Mouse (Mus musculus) forebrain, postnatal 0 days (tissue): ENCODE measurements around the gene Wnt3a. TPM values are rescaled to one million over a fixed set of nuclear protein-coding genes. Genes with fewer than 3 reads are reported as not detected.

ENCODE experiments used
- ATAC-seq: fragments of 200-750 bp; cut with Nextera tagmentation; 2 replicates; pipeline ENCODE4 v1.8.0; 2017; ENCODE audit warnings: mild to moderate bottlenecking, moderate library complexity
- DNase-seq: peaks from one replicate; pipeline ENCODE4 v3.0.0-alpha.2; 2015
- H3K27ac ChIP-seq: fragments of 300-500 bp; sonication (generic); 2 replicates; pipeline ENCODE4 v1.5.1; 2014; ENCODE audit warnings: low read depth, mild to moderate bottlenecking, antibody characterized with exemption, low read length, moderate library complexity, mixed read lengths
- H3K27me3 ChIP-seq: fragments of 300-500 bp; sonication (generic); 2 replicates; pipeline ENCODE4 v1.6.1; 2014; ENCODE audit warnings: mild to moderate bottlenecking, low read length, mixed read lengths; ENCODE audit not compliant: insufficient read depth
- H3K36me3 ChIP-seq: fragments of 300-500 bp; sonication (generic); 2 replicates; pipeline ENCODE4 v1.6.1; 2014; ENCODE audit warnings: mild to moderate bottlenecking, moderate library complexity; ENCODE audit not compliant: insufficient read depth
- H3K4me1 ChIP-seq: fragments of 300-500 bp; sonication (generic); 2 replicates; pipeline ENCODE4 v1.6.1; 2014; ENCODE audit warnings: antibody characterized with exemption; ENCODE audit not compliant: insufficient read depth
- H3K4me2 ChIP-seq: fragments of 300-500 bp; sonication (generic); 2 replicates; pipeline ENCODE4 v1.6.1; 2014; ENCODE audit warnings: low read depth, mild to moderate bottlenecking, moderate library complexity
- H3K4me3 ChIP-seq: fragments of 300-500 bp; sonication (generic); 2 replicates; pipeline ENCODE4 v1.5.1; 2014; ENCODE audit warnings: low read depth, low read length, mixed read lengths
- H3K9ac ChIP-seq: fragments of 300-500 bp; sonication (generic); 2 replicates; pipeline ENCODE4 v1.6.1; 2014; ENCODE audit warnings: mild to moderate bottlenecking
- H3K9me3 ChIP-seq: fragments of 300-500 bp; sonication (generic); 2 replicates; pipeline ENCODE4 v1.6.1; 2016; ENCODE audit warnings: low read length
- CTCF ChIP-seq: sonication (generic); IDR thresholded peaks from 2 replicates; pipeline ENCODE4 v1.5.1; 2016; ENCODE audit warnings: antibody characterized with exemption, control low read depth, low read depth
- WGBS: fragments of 180-500 bp; shearing (Covaris S2); extraction: QIAGEN DNeasy Blood & Tissue Kit; methylation state at CpG from one replicate; pipeline ENCODE4 v1.1.7; 2014; 5-methylcytosine and 5-hydroxymethylcytosine counted together
- polyA plus RNA-seq: library from polyadenylated mRNA; unstranded; fragments of >200 nt; fragmentation: Nextera tagmentation; extraction: Ambion mirVana; gene quantifications from 2 replicates; pipeline ENCODE4 v1.2.1, GENCODE M21; 2015
- total RNA-seq: library from RNA; depleted of rRNA; stranded (reverse); fragments of >200 nt; gene quantifications from 2 replicates; pipeline ENCODE4 v1.2.3, GENCODE M21; 2014; rRNA removed

Wnt3a gene
- total RNA-seq (0.31 and 0.52 TPM in 2 replicates), polyA plus RNA-seq (0.19 and 0.29 TPM in 2 replicates)

- Histone ChIP-seq H3K4me2 (peak within 1 kb of the TSS; percentile 44), H3K36me3 (no peaks in the 10 kb centered on the region), H3K27me3 (peaks cover 65% of the 10 kb centered on the region), H3K4me1 (no peaks in the 10 kb centered on the region), H3K27ac (no peak within 1 kb of the TSS), H3K9me3 (no peaks in the 10 kb centered on the region), H3K4me3 (peak within 1 kb of the TSS; percentile 24), H3K9ac (0 out of 2 replicates have a peak within 1 kb of the TSS, but pooled peaks have one; percentile 10)
- ATAC-seq = no peak
- no peak for TF ChIP-seq CTCF
- no peak for DNase-seq
- 2% methylated on average over 53 of the region's 60 CpGs for WGBS
Measured at GRCm38 (mm10) chr11:59290702-59291303, at the start of gene Wnt3a. Wnt3a (minus strand) TSS chr11:59290752.

GRCm38 (mm10) chr11:59338736-59339120 lies 48.2 kb upstream of the Wnt3a start:
- DNase-seq = no peak
- no peak for TF ChIP-seq CTCF
- WGBS = 92% methylated on average over 2 of the region's 2 CpGs

GRCm38 (mm10) chr11:59337955-59338735 lies 47.6 kb upstream of the Wnt3a start:
- no peak for DNase-seq
- no peak for TF ChIP-seq CTCF
- H3K4me3 ChIP-seq = no peak overlapping the region
- H3K27ac ChIP-seq = no peak overlapping the region
- WGBS = 65% methylated on average over 13 of the region's 13 CpGs
- no peaks in the 10 kb centered on the region for H3K9me3 ChIP-seq
- ATAC-seq = no peak
- H3K4me1 ChIP-seq = no peaks in the 10 kb centered on the region
- no peak overlapping the region for H3K9ac ChIP-seq
- no peak overlapping the region for H3K4me2 ChIP-seq
- no peaks in the 10 kb centered on the region for H3K27me3 ChIP-seq
- no peaks in the 10 kb centered on the region for H3K36me3 ChIP-seq

More at GRCm38 (mm10) chr11:59338736-59339120, 48.2 kb upstream of the Wnt3a start:
- Histone ChIP-seq H3K4me3 (no peak overlapping the region), H3K27me3 (no peaks in the 10 kb centered on the region), H3K27ac (no peak overlapping the region), H3K4me1 (no peaks in the 10 kb centered on the region), H3K9ac (no peak overlapping the region), H3K36me3 (no peaks in the 10 kb centered on the region), H3K4me2 (no peak overlapping the region), H3K9me3 (no peaks in the 10 kb centered on the region)
- no peak for ATAC-seq

GRCm38 (mm10) chr11:59336381-59336780 lies 45.8 kb upstream of the Wnt3a start:
- no peak overlapping the region for H3K4me2 ChIP-seq
- WGBS = 13% methylated on average over 1 of the region's 1 CpGs
- 0 out of 2 replicates have a peak, but pooled peaks have one; percentile 14 for TF ChIP-seq CTCF
- H3K27ac ChIP-seq = no peak overlapping the region
- ATAC-seq = peak; percentile 68; the same call in 1 of the 2 replicates
- H3K9ac ChIP-seq = no peak overlapping the region
- no peaks in the 10 kb centered on the region for H3K36me3 ChIP-seq
- H3K4me3 ChIP-seq = no peak overlapping the region
- no peaks in the 10 kb centered on the region for H3K4me1 ChIP-seq
- H3K9me3 ChIP-seq = no peaks in the 10 kb centered on the region
- no peaks in the 10 kb centered on the region for H3K27me3 ChIP-seq
- peak; percentile 28 for DNase-seq

GRCm38 (mm10) chr11:59335942-59336341 lies 45.4 kb upstream of the Wnt3a start:
- Histone ChIP-seq H3K4me1 (no peaks in the 10 kb centered on the region), H3K4me2 (no peak overlapping the region), H3K4me3 (no peak overlapping the region), H3K27ac (no peak overlapping the region), H3K36me3 (no peaks in the 10 kb centered on the region), H3K9me3 (no peaks in the 10 kb centered on the region), H3K9ac (no peak overlapping the region), H3K27me3 (no peaks in the 10 kb centered on the region)
- ATAC-seq (no peak), DNase-seq (no peak)
- TF ChIP-seq CTCF = no peak
- 49% methylated on average over 2 of the region's 2 CpGs for WGBS

GRCm38 (mm10) chr11:59335150-59335549 lies 44.6 kb upstream of the Wnt3a start:
- H3K9ac ChIP-seq = no peak overlapping the region
- no peaks in the 10 kb centered on the region for H3K4me1 ChIP-seq
- TF ChIP-seq CTCF = no peak
- WGBS = 80% methylated on average over 4 of the region's 4 CpGs
- no peaks in the 10 kb centered on the region for H3K36me3 ChIP-seq
- DNase-seq (no peak), ATAC-seq (no peak)
- H3K4me3 ChIP-seq = no peak overlapping the region
- H3K27me3 ChIP-seq = no peaks in the 10 kb centered on the region
- H3K4me2 ChIP-seq = no peak overlapping the region
- H3K27ac ChIP-seq = no peak overlapping the region
- H3K9me3 ChIP-seq = no peaks in the 10 kb centered on the region

- TF ChIP-seq CTCF = no peak
- H3K4me1 ChIP-seq = no peaks in the 10 kb centered on the region
- WGBS = 24% methylated on average over 9 of the region's 9 CpGs
- ATAC-seq (no peak), DNase-seq (no peak)
- H3K4me2 ChIP-seq = no peak overlapping the region
- H3K36me3 ChIP-seq = no peaks in the 10 kb centered on the region
- H3K4me3 ChIP-seq = no peak overlapping the region
- no peak overlapping the region for H3K9ac ChIP-seq
- no peak overlapping the region for H3K27ac ChIP-seq
- H3K27me3 ChIP-seq = no peaks in the 10 kb centered on the region
- no peaks in the 10 kb centered on the region for H3K9me3 ChIP-seq
Measured at GRCm38 (mm10) chr11:59332938-59333337, 42.4 kb upstream of the Wnt3a start.
